Mouse (Mus musculus) liver, adult 2 months (tissue): ENCODE measurements at regions not wholly inside any gene's neighbourhood (a gene's known extent, or its start where the extent isn't known, plus 50 kb on each side); places are given as distances from the start of the nearest gene placed in this dataset.

Source experiments
- CTCF ChIP-seq: fragments of 200-500 bp; IDR thresholded peaks from 2 replicates; pipeline ENCODE4 v1.5.1; 2011; ENCODE audit warnings: low read depth, low read length, control low read depth
- POLR2A ChIP-seq: fragments of 200-500 bp; IDR thresholded peaks from 2 replicates; pipeline ENCODE4 v1.6.1; 2011; ENCODE audit warnings: low read length, control low read depth; ENCODE audit not compliant: insufficient read depth; ENCODE audit errors: extremely low read depth

DNA sequence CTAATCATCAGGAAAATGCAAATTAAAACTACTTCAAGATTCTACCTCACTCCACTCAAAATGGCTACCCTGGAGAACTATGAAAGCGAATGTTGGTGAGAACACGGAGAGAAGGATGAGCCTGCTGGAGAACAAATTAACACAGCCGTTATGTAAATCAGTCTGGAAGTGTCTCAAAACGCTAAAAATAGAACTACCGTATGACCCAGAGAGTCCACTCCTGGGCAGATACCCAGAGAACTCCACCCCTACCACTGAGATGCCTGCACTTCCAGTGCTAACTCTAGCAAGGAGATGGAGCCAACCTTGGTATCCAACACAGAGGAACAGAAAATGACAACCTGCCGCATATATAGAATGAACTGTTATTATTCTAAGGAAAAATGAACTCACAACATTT, 67.2 kb upstream of the Selenok start:
- TF ChIP-seq POLR2A: no peak
- TF ChIP-seq CTCF: no peak
